Mouse (Mus musculus): Measurements from ENCODE around the gene Ppp2r3d. TPM values are rescaled to one million over a fixed set of nuclear protein-coding genes. Genes with fewer than 3 reads are reported as not detected.

Gene Ppp2r3d
- polyA plus RNA-seq, 1 experiment from 2014 or later = 161 TPM

- Histone ChIP-seq H3K9me3 (ENCODE audit: control insufficient read depth, low read length) (peaks cover 27% of the 10 kb centered on the region), H3K4me1 (replicated peaks; ENCODE audit: control insufficient read depth, insufficient read depth, low read length) (no peaks in the 10 kb centered on the region), H3K9ac (replicated peaks; ENCODE audit: low read depth, low read length) (no peak overlapping the region), H3K4me2 (ENCODE audit: low read length) (no peak overlapping the region), H3K4me3 (replicated peaks; ENCODE audit: low read length) (no peak overlapping the region), H3K27ac (ENCODE audit: low read length) (no peak overlapping the region), H3K36me3 (ENCODE audit: control insufficient read depth, insufficient read depth) (peaks cover 35% of the 10 kb centered on the region), H3K27me3 (replicated peaks; ENCODE audit: control insufficient read depth, insufficient read depth, low read length) (no peaks in the 10 kb centered on the region)
- WGBS = 95% methylated on average over 29 of the region's 29 CpGs
- ATAC-seq = peak; percentile 82
Observed at GRCm38 (mm10) chr9:124439848-124440723, 36.6 kb downstream of the Ppp2r3d start.

DNA sequence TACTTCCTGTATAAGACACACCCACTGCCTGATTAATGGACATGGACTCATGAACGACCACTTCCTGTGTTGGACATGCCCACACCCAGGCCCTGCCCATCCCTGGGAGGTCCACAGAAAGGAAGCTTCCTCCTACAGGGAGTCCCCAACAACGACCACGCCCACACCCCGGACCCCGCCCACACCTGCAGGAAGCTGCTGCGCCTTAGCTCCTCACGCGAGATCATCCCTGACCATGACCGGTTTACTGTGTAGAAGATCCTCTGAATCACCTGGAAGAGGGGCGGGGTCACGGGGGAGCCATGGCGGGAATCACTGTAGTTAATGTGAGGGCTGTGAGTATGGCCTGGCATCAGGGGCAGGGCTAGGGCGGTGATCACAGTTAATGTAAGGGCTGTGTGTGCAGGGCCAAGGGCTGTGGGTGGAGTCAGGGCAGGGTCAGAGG, 37.3 kb downstream of the Ppp2r3d start:
- H3K4me1 ChIP-seq (replicated peaks; ENCODE audit: control insufficient read depth, insufficient read depth, low read length) = no peaks in the 10 kb centered on the region

DNA sequence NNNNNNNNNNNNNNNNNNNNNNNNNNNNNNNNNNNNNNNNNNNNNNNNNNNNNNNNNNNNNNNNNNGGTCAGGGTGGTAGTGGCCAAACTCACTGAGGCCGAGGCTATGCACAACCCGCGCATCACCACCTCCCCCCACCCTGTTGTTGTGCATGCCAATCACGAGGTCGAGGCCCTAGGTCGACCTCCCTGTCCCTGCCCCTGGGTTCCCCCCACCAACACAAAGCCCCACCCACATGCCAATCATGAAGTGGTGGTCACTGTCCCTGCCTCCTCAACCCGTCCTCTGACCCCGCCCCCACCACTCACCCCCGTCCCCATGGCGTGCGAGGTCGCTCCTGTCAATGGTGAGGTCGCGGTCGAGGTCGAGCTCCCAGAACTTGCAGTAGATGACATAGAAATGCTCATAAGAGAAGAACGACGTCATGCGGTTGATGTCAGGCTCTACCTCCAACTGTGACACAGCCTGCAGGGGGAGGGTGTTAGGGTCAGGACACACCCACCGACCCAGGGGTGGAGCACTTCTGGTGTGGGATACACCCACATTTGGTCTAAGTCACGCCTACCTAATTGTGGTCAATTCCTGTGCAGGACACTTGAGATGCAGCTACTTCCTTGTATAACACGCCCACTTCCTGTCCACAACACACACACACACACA, 37.9 kb downstream of the Ppp2r3d start:
- peaks cover 35% of the 10 kb centered on the region for H3K36me3 ChIP-seq (ENCODE audit: control insufficient read depth, insufficient read depth)
- ATAC-seq = no peak
- H3K4me1 ChIP-seq (replicated peaks; ENCODE audit: control insufficient read depth, insufficient read depth, low read length) = no peaks in the 10 kb centered on the region
- H3K27me3 ChIP-seq (replicated peaks; ENCODE audit: control insufficient read depth, insufficient read depth, low read length) = no peaks in the 10 kb centered on the region
- no peak overlapping the region for H3K4me2 ChIP-seq (ENCODE audit: low read length)
- no peak overlapping the region for H3K4me3 ChIP-seq (replicated peaks; ENCODE audit: low read length)
- no peak overlapping the region for H3K27ac ChIP-seq (ENCODE audit: low read length)
- WGBS = 97% methylated on average over 18 of the region's 22 CpGs
- H3K9me3 ChIP-seq (ENCODE audit: control insufficient read depth, low read length) = peaks cover 27% of the 10 kb centered on the region
- no peak overlapping the region for H3K9ac ChIP-seq (replicated peaks; ENCODE audit: low read depth, low read length)

More for the DNA sequence above, 37.3 kb downstream of the Ppp2r3d start:
- peak; percentile 67 for ATAC-seq
- WGBS = 95% methylated on average over 13 of the region's 13 CpGs
- Histone ChIP-seq H3K4me2 (ENCODE audit: low read length) (no peak overlapping the region), H3K27ac (ENCODE audit: low read length) (no peak overlapping the region), H3K36me3 (ENCODE audit: control insufficient read depth, insufficient read depth) (peaks cover 35% of the 10 kb centered on the region), H3K9ac (replicated peaks; ENCODE audit: low read depth, low read length) (no peak overlapping the region), H3K9me3 (ENCODE audit: control insufficient read depth, low read length) (peaks cover 27% of the 10 kb centered on the region), H3K27me3 (replicated peaks; ENCODE audit: control insufficient read depth, insufficient read depth, low read length) (no peaks in the 10 kb centered on the region), H3K4me3 (replicated peaks; ENCODE audit: low read length) (no peak overlapping the region)

DNA sequence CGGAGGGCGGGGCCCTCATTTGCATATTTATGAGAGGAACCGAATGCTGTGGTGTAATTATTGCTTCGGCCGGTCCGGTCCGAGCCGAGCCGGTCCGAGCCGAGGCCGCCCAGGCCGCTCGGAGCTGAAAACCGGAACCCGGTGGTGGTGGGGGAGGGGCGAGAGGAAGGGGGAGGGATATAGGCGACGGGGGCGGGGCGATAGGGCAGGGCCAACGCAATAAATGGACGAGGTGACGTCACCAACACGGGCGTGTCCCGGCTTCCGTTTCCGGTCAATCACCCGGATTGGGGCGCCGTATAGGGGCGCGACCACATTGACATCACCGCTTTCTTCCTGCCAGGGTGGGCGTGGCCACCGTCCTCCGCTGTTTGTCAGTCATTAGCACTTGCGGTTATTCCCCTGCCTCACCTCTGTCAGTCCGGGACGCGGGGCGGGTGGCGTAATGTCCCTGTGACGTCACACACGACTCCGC, 51.2 kb downstream of the Ppp2r3d start:
- H3K4me3 ChIP-seq (replicated peaks; ENCODE audit: low read length) = peak overlapping the region; percentile 57
- ATAC-seq = peak; percentile 13
- H3K4me2 ChIP-seq (ENCODE audit: low read length) = peak overlapping the region; percentile 60
- 1% methylated on average over 45 of the region's 47 CpGs for WGBS
- H3K9me3 ChIP-seq (ENCODE audit: control insufficient read depth, low read length) = no peaks in the 10 kb centered on the region
- H3K4me1 ChIP-seq (replicated peaks; ENCODE audit: control insufficient read depth, insufficient read depth, low read length) = peaks cover 3% of the 10 kb centered on the region
- peak overlapping the region; percentile 99 for H3K27ac ChIP-seq (ENCODE audit: low read length)
- H3K9ac ChIP-seq (replicated peaks; ENCODE audit: low read depth, low read length) = peak overlapping the region; percentile 76
- H3K36me3 ChIP-seq (ENCODE audit: control insufficient read depth, insufficient read depth) = no peaks in the 10 kb centered on the region
- H3K27me3 ChIP-seq (replicated peaks; ENCODE audit: control insufficient read depth, insufficient read depth, low read length) = 0 out of 2 replicates have a peak, but pooled peaks cover 3% of the 10 kb centered on the region

DNA sequence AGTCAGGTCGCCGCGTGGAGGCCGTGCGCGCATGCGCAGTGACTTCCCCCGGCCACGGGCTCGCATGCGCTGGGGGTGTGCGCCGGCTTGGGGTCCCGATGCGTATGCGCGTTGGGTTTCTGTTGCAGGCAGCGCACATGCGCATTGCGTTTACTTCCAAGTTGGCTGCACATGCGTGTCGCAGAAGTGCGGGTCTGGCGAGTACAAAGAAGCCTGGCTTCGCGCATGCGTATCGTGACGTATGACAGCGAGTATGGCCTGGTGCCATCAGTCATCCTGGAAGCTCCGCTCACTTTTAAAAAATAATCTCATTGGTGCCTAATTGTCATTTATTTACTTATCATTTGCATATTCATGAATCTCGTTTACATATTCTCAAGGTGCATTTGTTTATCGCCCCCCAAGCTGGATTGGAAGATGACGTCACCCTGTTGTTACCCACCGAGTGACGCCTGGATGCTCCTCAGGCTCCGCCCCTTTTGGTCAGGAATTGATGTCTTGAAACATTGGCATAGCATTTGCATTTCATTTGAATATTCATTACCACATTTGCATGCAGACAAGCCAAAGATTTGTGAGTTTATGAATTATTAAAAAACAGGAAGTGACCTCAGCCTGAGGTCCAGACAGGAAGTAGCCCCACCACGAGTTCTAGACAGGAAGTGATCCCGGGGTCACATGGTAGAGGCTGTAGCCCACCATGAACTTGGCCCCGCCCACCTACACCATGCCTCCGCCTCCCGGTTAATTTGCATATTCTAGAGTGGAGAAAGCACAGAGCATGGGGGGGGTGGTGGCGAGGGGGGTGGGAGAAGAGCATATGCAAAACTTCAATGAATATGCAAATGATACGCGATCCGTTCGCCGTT, 51.9 kb downstream of the Ppp2r3d start:
- no peaks in the 10 kb centered on the region for H3K9me3 ChIP-seq (ENCODE audit: control insufficient read depth, low read length)
- peak overlapping the region; percentile 76 for H3K9ac ChIP-seq (replicated peaks; ENCODE audit: low read depth, low read length)
- no peaks in the 10 kb centered on the region for H3K36me3 ChIP-seq (ENCODE audit: control insufficient read depth, insufficient read depth)
- under 1% methylated on average over 48 of the region's 48 CpGs for WGBS
- 0 out of 2 replicates have a peak, but pooled peaks cover 3% of the 10 kb centered on the region for H3K27me3 ChIP-seq (replicated peaks; ENCODE audit: control insufficient read depth, insufficient read depth, low read length)
- H3K4me2 ChIP-seq (ENCODE audit: low read length) = peak overlapping the region; percentile 60
- H3K4me1 ChIP-seq (replicated peaks; ENCODE audit: control insufficient read depth, insufficient read depth, low read length) = peaks cover 3% of the 10 kb centered on the region
- H3K4me3 ChIP-seq (replicated peaks; ENCODE audit: low read length) = peak overlapping the region; percentile 57
- peak overlapping the region; percentile 99 for H3K27ac ChIP-seq (ENCODE audit: low read length)
- peak; percentile 79 for ATAC-seq

DNA sequence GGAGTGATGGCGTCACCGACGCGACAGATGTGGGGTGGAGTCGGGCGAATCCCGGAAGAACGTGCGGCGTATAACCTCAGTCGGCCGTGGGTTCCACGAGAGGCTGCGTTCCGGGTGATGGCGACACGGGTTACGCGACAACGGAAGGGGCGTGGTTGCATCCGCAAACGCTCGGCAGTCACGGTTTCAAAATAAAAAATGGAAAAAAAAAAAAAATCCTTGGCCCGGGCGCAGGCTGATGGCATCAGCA, 52.5 kb downstream of the Ppp2r3d start:
- H3K27ac ChIP-seq (ENCODE audit: low read length) = peak overlapping the region; percentile 99
- WGBS = under 1% methylated on average over 27 of the region's 27 CpGs
- peak overlapping the region; percentile 57 for H3K4me3 ChIP-seq (replicated peaks; ENCODE audit: low read length)
- no peaks in the 10 kb centered on the region for H3K9me3 ChIP-seq (ENCODE audit: control insufficient read depth, low read length)
- peaks cover 3% of the 10 kb centered on the region for H3K4me1 ChIP-seq (replicated peaks; ENCODE audit: control insufficient read depth, insufficient read depth, low read length)
- ATAC-seq = peak; percentile 39; the same call in 1 of the 2 replicates
- 0 out of 2 replicates have a peak, but pooled peaks cover under 1% of the 10 kb centered on the region for H3K27me3 ChIP-seq (replicated peaks; ENCODE audit: control insufficient read depth, insufficient read depth, low read length)
- H3K9ac ChIP-seq (replicated peaks; ENCODE audit: low read depth, low read length) = peak overlapping the region; percentile 66
- no peaks in the 10 kb centered on the region for H3K36me3 ChIP-seq (ENCODE audit: control insufficient read depth, insufficient read depth)
- H3K4me2 ChIP-seq (ENCODE audit: low read length) = peak overlapping the region; percentile 55

DNA sequence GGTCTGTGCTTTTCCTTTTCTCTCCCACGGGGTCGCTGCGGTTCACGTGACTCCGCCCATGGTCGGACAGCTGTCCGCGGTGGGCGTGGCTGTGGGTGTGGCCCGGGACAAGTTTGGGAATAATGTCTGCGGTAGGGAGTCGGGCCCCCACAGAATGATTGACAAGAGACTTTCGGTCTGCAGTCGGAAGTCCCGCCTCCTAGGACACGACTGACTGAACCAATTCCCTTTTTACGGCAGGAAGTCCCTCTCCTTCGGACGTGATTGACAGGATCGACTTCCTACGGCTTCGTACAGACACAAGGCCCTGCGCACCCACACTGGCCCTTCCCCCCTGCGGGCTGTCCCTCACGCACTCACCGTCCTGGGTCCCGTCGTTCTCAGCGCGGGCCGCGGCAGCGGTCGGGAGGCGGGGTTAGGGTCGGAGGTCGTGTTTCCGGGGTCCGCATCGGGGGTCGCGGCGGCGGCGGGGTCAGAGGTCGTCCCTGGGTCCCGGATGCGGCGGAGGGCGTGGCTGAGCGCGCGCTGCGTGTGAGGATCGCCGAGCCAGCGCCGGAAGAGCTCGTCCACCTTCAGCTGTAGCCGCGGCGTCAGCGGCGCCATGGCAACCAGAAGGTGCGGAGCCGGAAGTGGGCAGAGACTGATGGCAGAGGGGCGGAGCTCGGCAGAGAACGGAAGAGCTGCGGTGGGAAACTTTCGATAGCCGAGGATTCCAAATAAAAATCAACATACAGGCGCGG, 53.0 kb downstream of the Ppp2r3d start:
- Histone ChIP-seq H3K4me1 (replicated peaks; ENCODE audit: control insufficient read depth, insufficient read depth, low read length) (peaks cover 3% of the 10 kb centered on the region), H3K4me3 (replicated peaks; ENCODE audit: low read length) (peak overlapping the region; percentile 57), H3K36me3 (ENCODE audit: control insufficient read depth, insufficient read depth) (no peaks in the 10 kb centered on the region), H3K4me2 (ENCODE audit: low read length) (peak overlapping the region; percentile 55), H3K27ac (ENCODE audit: low read length) (peak overlapping the region; percentile 99), H3K27me3 (replicated peaks; ENCODE audit: control insufficient read depth, insufficient read depth, low read length) (no peaks in the 10 kb centered on the region), H3K9ac (replicated peaks; ENCODE audit: low read depth, low read length) (peak overlapping the region; percentile 66), H3K9me3 (ENCODE audit: control insufficient read depth, low read length) (no peaks in the 10 kb centered on the region)
- peak; percentile 79 for ATAC-seq
- WGBS = under 1% methylated on average over 74 of the region's 74 CpGs

- Histone ChIP-seq H3K9me3 (ENCODE audit: control insufficient read depth, low read length) (no peaks in the 10 kb centered on the region), H3K36me3 (ENCODE audit: control insufficient read depth, insufficient read depth) (no peaks in the 10 kb centered on the region), H3K4me3 (replicated peaks; ENCODE audit: low read length) (peak overlapping the region; percentile 57), H3K27me3 (replicated peaks; ENCODE audit: control insufficient read depth, insufficient read depth, low read length) (no peaks in the 10 kb centered on the region), H3K27ac (ENCODE audit: low read length) (peak overlapping the region; percentile 99), H3K4me2 (ENCODE audit: low read length) (peak overlapping the region; percentile 55), H3K4me1 (replicated peaks; ENCODE audit: control insufficient read depth, insufficient read depth, low read length) (peaks cover 3% of the 10 kb centered on the region), H3K9ac (replicated peaks; ENCODE audit: low read depth, low read length) (peak overlapping the region; percentile 66)
- ATAC-seq = peak; percentile 50
- 0% methylated on average over 58 of the region's 59 CpGs for WGBS
Observed at GRCm38 (mm10) chr9:124422900-124423551, 53.7 kb downstream of the Ppp2r3d start.

Measured in forebrain, embryonic 16.5 days (tissue).